Mouse (Mus musculus) embryonic facial prominence, embryonic 11.5 days (tissue): Measurements from ENCODE around the gene Nudt14. TPM values are rescaled to one million over a fixed set of nuclear protein-coding genes. Genes with fewer than 3 reads are reported as not detected.

Experiments
- ATAC-seq: fragments of 200-750 bp; cut with Nextera tagmentation; replicated peaks from 2 replicates; pipeline ENCODE4 v1.8.0; 2017; ENCODE audit warnings: low read depth; ENCODE audit not compliant: insufficient number of reproducible peaks, low FRiP score, low TSS enrichment
- DNase-seq: peaks from one replicate; pipeline ENCODE4 v3.0.0-alpha.2; 2015; ENCODE audit warnings: low spot score
- H3K27ac ChIP-seq: fragments of 300-500 bp; sonication (generic); replicated peaks from 2 replicates; pipeline ENCODE4 v1.5.1; 2014; ENCODE audit warnings: mild to moderate bottlenecking, low read depth, low read length, control low read depth
- H3K27me3 ChIP-seq: fragments of 300-500 bp; sonication (generic); 2 replicates; pipeline ENCODE4 v1.6.1; 2014; ENCODE audit warnings: mild to moderate bottlenecking, low read length, moderate library complexity, mixed read lengths; ENCODE audit not compliant: control insufficient read depth, insufficient read depth
- H3K36me3 ChIP-seq: fragments of 300-500 bp; sonication (generic); replicated peaks from 2 replicates; pipeline ENCODE4 v1.6.1; 2014; ENCODE audit warnings: low read depth, mild to moderate bottlenecking, low read length, moderate library complexity, mixed read lengths; ENCODE audit not compliant: control insufficient read depth, insufficient read depth
- H3K4me1 ChIP-seq: fragments of 300-500 bp; sonication (generic); 2 replicates; pipeline ENCODE4 v1.6.1; 2014; ENCODE audit warnings: low read length, mixed read lengths; ENCODE audit not compliant: control insufficient read depth, insufficient read depth
- H3K4me2 ChIP-seq: fragments of 300-500 bp; sonication (generic); 2 replicates; pipeline ENCODE4 v1.6.1; 2014; ENCODE audit warnings: low read depth, mild to moderate bottlenecking, control low read depth, low read length, moderate library complexity
- H3K4me3 ChIP-seq: fragments of 300-500 bp; sonication (generic); 2 replicates; pipeline ENCODE4 v1.5.1; 2014; ENCODE audit warnings: low read depth, low read length, control low read depth
- H3K9ac ChIP-seq: fragments of 300-500 bp; sonication (generic); replicated peaks from 2 replicates; pipeline ENCODE4 v1.6.1; 2014; ENCODE audit warnings: mild to moderate bottlenecking, control low read depth, low read length
- H3K9me3 ChIP-seq: fragments of 300-500 bp; sonication (generic); replicated peaks from 2 replicates; pipeline ENCODE4 v1.6.1; 2016; ENCODE audit warnings: mild to moderate bottlenecking, low read length, inconsistent platforms, mixed read lengths; ENCODE audit not compliant: control insufficient read depth
- WGBS: fragments of 180-500 bp; shearing (Covaris S2); extraction: QIAGEN DNeasy Blood & Tissue Kit; methylation state at CpG from one replicate; pipeline ENCODE4 v1.1.7; 2014; 5-methylcytosine and 5-hydroxymethylcytosine counted together
- polyA plus RNA-seq: library from polyadenylated mRNA; unstranded; fragments of >200 nt; fragmentation: Nextera tagmentation; extraction: Ambion mirVana; gene quantifications from 2 replicates; pipeline ENCODE4 v1.2.1, GENCODE M21; 2014

The Nudt14 gene
- polyA plus RNA-seq, 1 experiment from 2014 or later = 75.8 TPM

DNA sequence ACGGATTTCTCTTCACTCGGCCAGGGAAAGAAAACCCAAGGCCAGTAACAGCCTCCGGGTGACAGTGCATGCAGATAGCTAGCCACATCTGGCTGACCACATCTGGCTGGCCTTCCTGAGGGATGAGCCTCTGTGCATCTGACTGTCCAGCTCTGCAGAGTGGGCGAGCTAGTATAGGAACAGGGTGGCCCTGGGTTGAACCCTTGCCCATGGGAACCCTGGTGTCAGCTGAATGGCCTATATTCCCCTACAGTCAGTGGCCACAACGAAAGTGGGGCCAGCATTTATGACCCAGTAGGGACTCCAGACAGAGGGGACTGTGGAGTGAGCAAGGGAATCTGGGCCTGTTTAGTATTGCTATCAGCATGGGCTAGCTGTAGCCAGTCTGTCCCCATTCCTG, 36.9 kb downstream of the Nudt14 start:
- Histone ChIP-seq H3K27me3 (no peaks in the 10 kb centered on the region), H3K4me1 (no peaks in the 10 kb centered on the region), H3K4me2 (no peak overlapping the region), H3K27ac (no peak overlapping the region), H3K9me3 (no peaks in the 10 kb centered on the region), H3K36me3 (no peaks in the 10 kb centered on the region), H3K4me3 (no peak overlapping the region), H3K9ac (no peak overlapping the region)
- ATAC-seq (no peak), DNase-seq (no peak)
- WGBS = 86% methylated on average over 5 of the region's 5 CpGs

DNA sequence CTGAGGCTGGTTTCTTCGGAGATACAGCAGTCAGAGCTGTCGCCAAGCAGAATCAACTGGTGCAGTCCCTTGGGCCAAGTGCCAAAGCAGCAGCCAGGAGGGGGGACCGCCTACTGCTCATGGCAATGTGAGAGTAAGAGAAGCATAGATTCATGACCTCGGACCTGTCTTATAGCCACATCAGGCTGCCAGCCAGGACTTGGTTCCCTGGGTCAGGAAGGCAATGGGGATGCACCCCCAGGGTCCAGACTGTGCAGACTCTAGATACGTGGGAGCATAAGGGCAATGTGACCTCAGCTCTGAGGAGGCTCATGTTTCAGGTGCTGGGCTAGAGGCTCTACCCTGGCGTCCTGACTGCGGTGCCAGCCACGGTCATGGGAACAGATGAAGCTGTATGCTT, 38.0 kb downstream of the Nudt14 start:
- H3K36me3 ChIP-seq = no peaks in the 10 kb centered on the region
- H3K27ac ChIP-seq = no peak overlapping the region
- WGBS = 67% methylated on average over 8 of the region's 8 CpGs
- H3K27me3 ChIP-seq = no peaks in the 10 kb centered on the region
- no peak overlapping the region for H3K9ac ChIP-seq
- H3K4me3 ChIP-seq = no peak overlapping the region
- H3K4me2 ChIP-seq = no peak overlapping the region
- H3K9me3 ChIP-seq = no peaks in the 10 kb centered on the region
- DNase-seq = no peak
- H3K4me1 ChIP-seq = no peaks in the 10 kb centered on the region
- no peak for ATAC-seq

DNA sequence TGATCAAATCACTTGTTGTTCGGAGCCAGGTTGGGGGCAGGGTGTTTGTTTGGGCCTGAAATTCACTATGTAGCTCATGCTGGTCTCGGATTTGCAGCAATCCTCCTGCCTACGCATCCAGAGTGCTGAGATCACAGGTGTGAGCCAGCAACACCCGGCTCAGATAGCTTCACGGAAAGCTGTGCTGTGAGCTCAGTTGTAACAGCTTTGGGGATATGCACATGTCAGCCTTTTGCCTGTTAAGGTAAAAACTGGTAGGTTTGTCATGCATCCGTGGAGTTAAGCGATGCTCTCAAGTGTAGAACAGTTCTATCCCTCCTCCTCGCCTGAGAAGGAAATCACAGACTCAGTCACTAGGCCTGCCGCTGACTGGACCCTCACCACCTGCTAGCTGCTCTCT, 41.3 kb downstream of the Nudt14 start:
- H3K27me3 ChIP-seq = no peaks in the 10 kb centered on the region
- ATAC-seq (no peak), DNase-seq (no peak)
- no peaks in the 10 kb centered on the region for H3K36me3 ChIP-seq
- 85% methylated on average over 9 of the region's 9 CpGs for WGBS
- H3K4me2 ChIP-seq = no peak overlapping the region
- no peak overlapping the region for H3K27ac ChIP-seq
- H3K9ac ChIP-seq = no peak overlapping the region
- no peaks in the 10 kb centered on the region for H3K9me3 ChIP-seq
- no peak overlapping the region for H3K4me3 ChIP-seq
- H3K4me1 ChIP-seq = no peaks in the 10 kb centered on the region

DNA sequence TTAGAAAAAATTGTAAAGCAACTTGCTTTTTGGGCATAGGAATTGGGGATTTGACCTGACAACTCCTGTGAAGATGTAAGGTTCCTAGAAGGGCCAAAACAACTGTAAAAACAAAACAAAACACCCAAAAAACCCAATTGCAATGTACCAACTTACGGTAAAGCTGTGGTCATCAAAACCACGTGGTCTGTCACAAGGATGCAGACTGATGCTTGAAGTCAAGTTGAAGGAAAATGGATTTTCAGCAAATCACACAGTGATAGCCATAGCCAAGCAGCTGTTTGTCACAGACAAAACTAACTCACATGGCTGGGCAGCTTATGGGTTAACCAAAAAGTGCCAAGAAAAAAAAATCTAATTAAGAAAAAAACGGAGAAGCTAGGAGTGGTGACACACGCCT, 43.0 kb downstream of the Nudt14 start:
- Histone ChIP-seq H3K36me3 (no peaks in the 10 kb centered on the region), H3K9ac (no peak overlapping the region), H3K4me1 (no peaks in the 10 kb centered on the region), H3K4me3 (no peak overlapping the region), H3K4me2 (no peak overlapping the region), H3K27me3 (no peaks in the 10 kb centered on the region), H3K9me3 (no peaks in the 10 kb centered on the region), H3K27ac (no peak overlapping the region)
- 62% methylated on average over 4 of the region's 4 CpGs for WGBS
- ATAC-seq = no peak
- DNase-seq = no peak

DNA sequence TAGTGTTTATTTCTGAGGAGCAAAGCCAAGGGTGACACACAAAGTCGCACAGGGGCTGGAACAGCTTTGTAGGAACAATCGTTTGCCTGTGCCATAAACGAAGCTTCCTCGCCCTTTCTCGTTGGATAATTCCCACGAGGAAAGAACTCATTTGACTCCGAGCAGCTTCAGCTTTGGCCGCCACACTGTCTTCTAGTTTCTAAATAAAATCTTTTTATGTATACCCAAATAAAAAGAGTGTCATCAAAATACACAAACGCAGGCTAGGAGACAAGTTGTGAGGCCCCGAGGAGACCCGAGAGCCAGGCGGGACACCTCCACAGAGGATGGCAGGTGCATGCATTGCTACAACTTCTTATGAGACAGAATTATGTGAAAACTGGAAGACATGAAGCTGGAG, 43.6 kb downstream of the Nudt14 start:
- Histone ChIP-seq H3K9me3 (no peaks in the 10 kb centered on the region), H3K9ac (no peak overlapping the region), H3K27me3 (no peaks in the 10 kb centered on the region), H3K27ac (no peak overlapping the region), H3K4me1 (no peaks in the 10 kb centered on the region), H3K4me3 (no peak overlapping the region), H3K36me3 (no peaks in the 10 kb centered on the region), H3K4me2 (no peak overlapping the region)
- WGBS = 78% methylated on average over 12 of the region's 12 CpGs
- ATAC-seq (no peak), DNase-seq (no peak)

DNA sequence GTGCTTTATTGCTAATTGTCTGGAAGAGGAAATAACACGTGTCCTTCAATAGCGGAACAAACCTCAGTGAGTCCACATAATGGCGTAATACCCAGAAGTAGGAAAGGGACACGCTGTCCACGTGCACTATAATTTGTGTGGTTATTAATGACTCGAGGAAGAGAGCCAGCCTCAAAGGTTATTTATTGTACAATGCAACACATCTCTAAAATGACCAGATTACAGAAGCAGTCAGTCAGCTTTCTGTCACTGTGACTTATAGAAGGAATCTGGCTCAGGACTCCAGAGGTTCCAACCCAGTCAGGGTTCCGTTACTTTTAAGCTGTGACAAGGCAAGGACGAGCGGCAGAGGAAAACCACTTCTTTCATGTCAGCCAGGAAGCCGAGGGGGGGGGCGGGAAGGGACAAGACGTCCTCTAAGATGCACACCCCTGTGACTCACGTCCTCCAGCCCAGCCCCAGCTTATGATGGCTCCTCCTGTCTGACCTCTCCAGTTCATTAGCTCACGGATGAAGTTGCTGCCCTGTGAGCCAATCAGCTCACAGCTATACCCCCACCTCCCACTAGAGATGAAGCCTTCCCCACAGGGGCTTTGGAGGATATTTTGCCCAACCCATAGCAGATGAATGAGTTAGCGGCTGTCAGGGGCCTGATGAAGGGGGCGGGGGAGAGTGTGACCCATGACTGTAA, 44.3 kb downstream of the Nudt14 start:
- H3K36me3 ChIP-seq = no peaks in the 10 kb centered on the region
- no peaks in the 10 kb centered on the region for H3K27me3 ChIP-seq
- DNase-seq = peak; percentile 23
- H3K9me3 ChIP-seq = no peaks in the 10 kb centered on the region
- no peak overlapping the region for H3K27ac ChIP-seq
- H3K4me3 ChIP-seq = no peak overlapping the region
- peak; percentile 77; the same call in 1 of the 2 replicates for ATAC-seq
- 39% methylated on average over 16 of the region's 16 CpGs for WGBS
- H3K9ac ChIP-seq = 0 out of 2 replicates have a peak overlapping the region, but pooled peaks have one; percentile 22
- no peaks in the 10 kb centered on the region for H3K4me1 ChIP-seq
- peak overlapping the region; percentile 13; the same call in 1 of the 2 replicates for H3K4me2 ChIP-seq

DNA sequence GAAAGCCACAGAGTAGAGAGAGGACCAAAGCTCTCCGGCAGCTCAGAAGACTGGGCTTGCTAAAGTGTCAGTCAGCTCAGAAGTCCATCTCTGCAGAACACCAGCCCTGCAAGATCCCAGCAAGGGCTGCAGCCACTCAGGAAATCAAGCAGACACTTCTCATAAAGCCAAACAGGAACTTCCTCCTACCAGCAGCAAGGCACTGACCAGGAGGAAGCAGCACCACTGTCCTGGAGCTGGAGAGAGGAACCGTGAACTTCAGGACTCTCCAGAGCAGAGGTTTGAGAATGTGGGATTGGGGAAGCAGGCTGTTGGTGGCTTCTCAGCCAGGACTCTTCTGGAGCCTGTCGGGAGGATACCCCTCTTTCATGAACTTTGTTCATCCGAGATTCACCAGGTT, 47.0 kb downstream of the Nudt14 start:
- Histone ChIP-seq H3K27me3 (no peaks in the 10 kb centered on the region), H3K9me3 (no peaks in the 10 kb centered on the region), H3K4me2 (no peak overlapping the region), H3K4me3 (no peak overlapping the region), H3K27ac (0 out of 2 replicates have a peak overlapping the region, but pooled peaks have one; percentile 7), H3K36me3 (no peaks in the 10 kb centered on the region), H3K9ac (no peak overlapping the region), H3K4me1 (no peaks in the 10 kb centered on the region)
- DNase-seq (no peak), ATAC-seq (no peak)
- WGBS = 64% methylated on average over 4 of the region's 4 CpGs

DNA sequence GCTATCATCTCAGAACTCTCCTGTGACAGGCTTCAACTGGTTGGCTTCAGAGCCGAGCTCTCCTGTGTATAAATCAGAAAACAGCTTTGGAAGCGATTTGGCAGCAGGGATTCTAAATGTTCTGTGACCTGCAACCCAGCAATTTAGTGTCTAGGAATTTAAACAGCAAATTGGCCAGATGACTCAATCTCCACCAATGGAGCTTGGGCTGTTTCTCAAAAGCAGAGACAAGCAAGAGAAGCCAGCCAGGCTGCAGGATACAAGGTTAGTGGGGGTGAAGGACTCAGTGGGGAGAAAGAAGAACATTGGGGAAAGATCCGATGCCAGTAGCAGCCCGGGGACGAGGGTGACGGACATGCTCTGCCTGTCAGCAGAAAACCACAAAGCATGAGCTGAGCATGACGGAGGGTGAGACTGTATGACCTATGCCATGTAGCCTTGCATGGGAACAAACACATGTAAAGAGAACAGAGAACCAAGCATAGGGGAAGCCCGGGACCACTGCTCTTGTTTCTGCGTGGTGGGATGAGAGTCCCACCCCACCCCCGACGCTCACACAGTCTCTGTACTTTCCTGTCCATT, 47.5 kb downstream of the Nudt14 start:
- no peak overlapping the region for H3K4me3 ChIP-seq
- H3K9me3 ChIP-seq = no peaks in the 10 kb centered on the region
- WGBS = 76% methylated on average over 11 of the region's 11 CpGs
- H3K4me1 ChIP-seq = no peaks in the 10 kb centered on the region
- H3K36me3 ChIP-seq = no peaks in the 10 kb centered on the region
- ATAC-seq = no peak
- no peaks in the 10 kb centered on the region for H3K27me3 ChIP-seq
- H3K4me2 ChIP-seq = no peak overlapping the region
- no peak overlapping the region for H3K27ac ChIP-seq
- no peak overlapping the region for H3K9ac ChIP-seq
- no peak for DNase-seq
